Mouse (Mus musculus) bone marrow, adult 2 months (tissue): ENCODE measurements around the gene Gm28043.

Experiments used
- CTCF ChIP-seq: fragments of 200-500 bp; IDR thresholded peaks from 2 replicates; pipeline ENCODE4 v1.5.1; 2011; ENCODE audit warnings: low read length, control low read depth; ENCODE audit not compliant: control insufficient read depth, insufficient read depth
- POLR2A ChIP-seq: fragments of 200-500 bp; IDR thresholded peaks from 2 replicates; pipeline ENCODE4 v1.6.1; 2011; ENCODE audit warnings: low read depth, mild to moderate bottlenecking, control low read depth, low read length, borderline replicate concordance; ENCODE audit not compliant: control insufficient read depth

GRCm38 (mm10) chr17:29710562-29711044, 95.9 kb downstream of the Gm28043 start:
- no peak for TF ChIP-seq CTCF
- TF ChIP-seq POLR2A, result no peak
